Mouse (Mus musculus) kidney, embryonic 15.5 days (tissue): ENCODE results near the gene Gle1. TPM values are rescaled to one million over a fixed set of nuclear protein-coding genes. Genes with fewer than 3 reads are reported as not detected.

Experiments used
- ATAC-seq: fragments of 200-750 bp; cut with Nextera tagmentation; replicated peaks from 2 replicates; pipeline ENCODE4 v1.8.0; 2017; ENCODE audit warnings: moderate TSS enrichment; ENCODE audit not compliant: low FRiP score
- H3K27ac ChIP-seq: fragments of 300-500 bp; sonication (generic); 2 replicates; pipeline ENCODE4 v1.5.1; 2015; ENCODE audit warnings: mild to moderate bottlenecking, inconsistent platforms
- H3K27me3 ChIP-seq: fragments of 300-500 bp; sonication (generic); 2 replicates; pipeline ENCODE4 v1.6.1; 2015; ENCODE audit warnings: inconsistent platforms
- H3K36me3 ChIP-seq: fragments of 300-500 bp; sonication (generic); 2 replicates; pipeline ENCODE4 v1.6.1; 2015; ENCODE audit warnings: inconsistent platforms
- H3K4me1 ChIP-seq: fragments of 300-500 bp; sonication (generic); 2 replicates; pipeline ENCODE4 v1.6.1; 2015; ENCODE audit warnings: inconsistent platforms
- H3K4me2 ChIP-seq: fragments of 300-500 bp; sonication (generic); 2 replicates; pipeline ENCODE4 v1.6.1; 2015; ENCODE audit warnings: moderate library complexity, mild to moderate bottlenecking, inconsistent platforms
- H3K4me3 ChIP-seq: fragments of 300-500 bp; sonication (generic); replicated peaks from 2 replicates; pipeline ENCODE4 v1.5.1; 2015; ENCODE audit warnings: mild to moderate bottlenecking, inconsistent platforms
- H3K9ac ChIP-seq: fragments of 300-500 bp; sonication (generic); 2 replicates; pipeline ENCODE4 v1.6.1; 2015; ENCODE audit warnings: mild to moderate bottlenecking, inconsistent platforms
- H3K9me3 ChIP-seq: fragments of 300-500 bp; sonication (generic); replicated peaks from 2 replicates; pipeline ENCODE4 v1.6.1; 2016; ENCODE audit warnings: inconsistent platforms
- WGBS: fragments of 180-500 bp; shearing (Covaris S2); methylation state at CpG from one replicate; pipeline ENCODE4 v1.1.7; 2015; ENCODE audit warnings: mixed read lengths; 5-methylcytosine and 5-hydroxymethylcytosine counted together
- polyA plus RNA-seq: library from polyadenylated mRNA; unstranded; fragments of >200 nt; fragmentation: Nextera tagmentation; extraction: Ambion mirVana; gene quantifications from 2 replicates; pipeline ENCODE4 v1.2.1, GENCODE M21; 2015

The Gle1 gene
- polyA plus RNA-seq, 1 experiment from 2014 or later, result 65.5 TPM

DNA sequence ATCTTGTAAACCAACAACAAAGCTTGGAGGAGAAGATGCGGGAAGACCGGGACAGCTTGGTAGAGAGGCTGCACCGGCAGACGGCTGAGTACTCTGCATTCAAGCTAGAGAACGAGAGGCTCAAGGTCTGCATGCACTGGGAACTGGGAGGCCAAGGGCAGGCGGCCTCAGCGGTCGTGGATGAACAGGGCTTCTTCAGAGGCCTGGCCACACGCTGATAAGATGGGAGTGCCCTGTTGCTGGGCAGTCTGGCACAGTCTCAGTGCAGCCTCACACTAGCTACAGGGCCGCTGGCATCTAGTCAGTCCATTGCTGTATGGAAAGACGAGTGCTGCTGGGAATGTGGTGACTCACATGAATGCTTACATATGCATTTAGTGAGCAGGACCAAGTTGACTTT, 17.6 kb upstream of the Gle1 start:
- 87% methylated on average over 11 of the region's 11 CpGs for WGBS
- Histone ChIP-seq H3K36me3 (peaks cover 90% of the 10 kb centered on the region), H3K27me3 (no peaks in the 10 kb centered on the region), H3K4me1 (peaks cover 5% of the 10 kb centered on the region), H3K4me3 (no peak overlapping the region), H3K27ac (no peak overlapping the region), H3K4me2 (no peak overlapping the region), H3K9me3 (no peaks in the 10 kb centered on the region), H3K9ac (no peak overlapping the region)
- ATAC-seq, result 0 out of 2 replicates have a peak, but pooled peaks have one; percentile 18

- H3K27ac ChIP-seq, result no peak overlapping the region
Measured at GRCm38 (mm10) chr2:29922011-29922410, 13.2 kb upstream of the Gle1 start.

DNA sequence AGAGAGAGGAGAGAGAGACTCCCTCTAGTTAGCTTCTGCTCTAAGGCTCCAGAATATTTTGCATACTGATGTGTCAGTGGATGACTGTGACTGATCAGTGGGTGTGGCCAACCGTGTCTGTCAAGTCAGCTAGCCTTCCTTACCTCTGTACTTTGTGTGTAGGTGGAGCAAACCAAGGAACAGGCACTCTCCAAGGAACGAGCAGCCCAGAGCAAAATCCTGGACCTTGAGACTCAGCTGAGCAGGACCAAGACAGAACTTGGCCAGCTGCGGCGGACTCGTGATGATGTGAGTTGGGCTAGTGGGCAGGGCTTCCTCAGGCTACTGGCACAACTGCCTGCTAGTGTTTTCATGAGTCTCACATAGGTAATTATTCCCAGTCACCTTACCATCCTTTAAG, 8.7 kb upstream of the Gle1 start:
- Histone ChIP-seq H3K27ac (no peak overlapping the region), H3K27me3 (no peaks in the 10 kb centered on the region), H3K9me3 (no peaks in the 10 kb centered on the region), H3K9ac (no peak overlapping the region), H3K36me3 (peaks cover 100% of the 10 kb centered on the region), H3K4me3 (no peak overlapping the region), H3K4me1 (peaks cover 5% of the 10 kb centered on the region), H3K4me2 (no peak overlapping the region)
- 91% methylated on average over 5 of the region's 5 CpGs for WGBS
- ATAC-seq, result no peak

More at GRCm38 (mm10) chr2:29922011-29922410, 13.2 kb upstream of the Gle1 start:
- Histone ChIP-seq H3K4me3 (no peak overlapping the region), H3K9me3 (no peaks in the 10 kb centered on the region), H3K4me2 (no peak overlapping the region), H3K36me3 (peaks cover 92% of the 10 kb centered on the region), H3K27me3 (no peaks in the 10 kb centered on the region), H3K9ac (no peak overlapping the region), H3K4me1 (peaks cover 5% of the 10 kb centered on the region)
- WGBS, result 31% methylated on average over 11 of the region's 11 CpGs
- ATAC-seq, result no peak; the same call in 1 of the 2 replicates

DNA sequence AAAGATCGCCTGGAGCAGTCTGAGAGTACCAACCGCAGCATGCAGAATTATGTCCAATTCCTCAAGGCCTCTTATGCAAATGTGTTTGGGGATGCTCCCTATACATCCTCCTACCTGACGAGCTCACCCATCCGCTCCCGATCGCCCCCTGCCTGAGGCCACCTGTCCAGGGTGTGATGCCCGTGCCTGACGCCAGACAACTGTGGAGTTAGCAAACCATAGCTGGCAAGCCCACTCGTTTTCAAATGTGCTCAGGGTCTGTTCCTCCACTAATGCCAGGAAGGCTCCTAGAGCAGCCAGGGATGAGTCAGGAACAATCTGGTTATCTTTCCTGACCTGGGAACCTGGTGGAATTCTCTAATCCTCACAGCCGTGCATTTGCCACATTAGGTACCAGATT, 4.7 kb upstream of the Gle1 start:
- Histone ChIP-seq H3K4me2 (no peak overlapping the region), H3K27ac (no peak overlapping the region), H3K9me3 (no peaks in the 10 kb centered on the region), H3K36me3 (peaks cover 64% of the 10 kb centered on the region), H3K27me3 (no peaks in the 10 kb centered on the region), H3K4me3 (no peak overlapping the region), H3K4me1 (no peaks in the 10 kb centered on the region), H3K9ac (no peak overlapping the region)
- 88% methylated on average over 10 of the region's 10 CpGs for WGBS
- no peak for ATAC-seq

GRCm38 (mm10) chr2:29931194-29931593, 4.0 kb upstream of the Gle1 start:
- Histone ChIP-seq H3K9ac (no peak overlapping the region), H3K4me2 (no peak overlapping the region), H3K4me1 (peaks cover 6% of the 10 kb centered on the region), H3K36me3 (peaks cover 58% of the 10 kb centered on the region), H3K27me3 (no peaks in the 10 kb centered on the region), H3K9me3 (no peaks in the 10 kb centered on the region), H3K4me3 (no peak overlapping the region), H3K27ac (no peak overlapping the region)
- 91% methylated on average over 6 of the region's 6 CpGs for WGBS
- ATAC-seq, result no peak

DNA sequence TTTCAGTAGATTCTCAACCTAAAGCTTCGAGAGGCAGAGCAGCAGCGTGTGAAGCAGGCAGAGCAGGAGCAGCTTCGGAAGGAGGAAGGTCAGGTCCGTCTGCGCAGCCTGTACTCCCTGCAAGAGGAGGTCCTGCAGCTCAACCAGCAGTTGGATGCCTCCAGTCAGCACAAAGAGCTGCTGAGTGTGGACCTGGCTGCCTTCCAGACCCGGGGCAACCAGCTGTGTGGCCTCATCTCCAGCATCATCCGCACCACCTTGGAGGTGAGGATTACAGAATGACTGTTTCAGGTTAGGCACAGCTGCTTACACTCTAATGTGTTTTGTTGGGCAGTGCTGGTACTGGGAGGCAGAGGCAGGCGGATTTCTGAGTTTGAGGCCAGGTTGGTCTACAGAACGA, 4.8 kb downstream of the Gle1 start:
- 91% methylated on average over 9 of the region's 9 CpGs for WGBS
- Histone ChIP-seq H3K4me2 (no peak overlapping the region), H3K4me1 (peaks cover 8% of the 10 kb centered on the region), H3K36me3 (peaks cover 75% of the 10 kb centered on the region), H3K27me3 (no peaks in the 10 kb centered on the region), H3K4me3 (no peak overlapping the region), H3K9ac (no peak overlapping the region), H3K27ac (no peak overlapping the region), H3K9me3 (no peaks in the 10 kb centered on the region)
- ATAC-seq, result no peak

- no peak for ATAC-seq
- H3K4me2 ChIP-seq, result no peak overlapping the region
- 95% methylated on average over 7 of the region's 7 CpGs for WGBS
- H3K9ac ChIP-seq, result no peak overlapping the region
- H3K4me1 ChIP-seq, result peaks cover 7% of the 10 kb centered on the region
- H3K27ac ChIP-seq, result no peak overlapping the region
- peaks cover 83% of the 10 kb centered on the region for H3K36me3 ChIP-seq
- no peaks in the 10 kb centered on the region for H3K27me3 ChIP-seq
- H3K4me3 ChIP-seq, result no peak overlapping the region
- H3K9me3 ChIP-seq, result no peaks in the 10 kb centered on the region
Measured at GRCm38 (mm10) chr2:29940826-29941225, 5.6 kb downstream of the Gle1 start.

DNA sequence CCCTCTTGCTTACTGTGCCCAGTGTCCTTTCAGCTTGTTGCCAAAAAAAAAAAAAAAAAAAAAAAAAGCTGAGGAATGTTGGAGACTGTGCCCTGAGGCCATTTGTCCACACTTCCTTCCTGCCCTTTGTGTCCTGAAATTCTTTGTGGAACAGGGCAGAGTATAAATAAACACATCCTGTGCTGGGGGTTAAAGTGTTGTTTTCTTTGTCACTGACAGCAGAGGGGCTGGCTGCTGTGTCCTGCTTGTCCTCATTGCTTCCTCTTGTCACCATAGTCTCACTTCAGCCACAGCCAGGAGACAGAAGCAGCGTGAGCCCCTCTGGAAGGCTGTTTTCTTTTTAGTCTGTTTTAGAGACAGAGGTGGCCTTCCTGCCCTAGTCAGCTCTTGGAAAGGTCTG, 9.5 kb downstream of the Gle1 start:
- Histone ChIP-seq H3K4me3 (no peak overlapping the region), H3K27ac (peak overlapping the region; percentile 87), H3K27me3 (no peaks in the 10 kb centered on the region), H3K9ac (no peak overlapping the region), H3K9me3 (no peaks in the 10 kb centered on the region), H3K36me3 (peaks cover 97% of the 10 kb centered on the region), H3K4me2 (no peak overlapping the region), H3K4me1 (0 out of 2 replicates have a peak, but pooled peaks cover 3% of the 10 kb centered on the region)
- no peak; the same call in 1 of the 2 replicates for ATAC-seq
- 15% methylated on average over 1 of the region's 1 CpGs for WGBS

GRCm38 (mm10) chr2:29948896-29949295, 13.7 kb downstream of the Gle1 start:
- H3K27me3 ChIP-seq, result no peaks in the 10 kb centered on the region
- H3K36me3 ChIP-seq, result peaks cover 97% of the 10 kb centered on the region
- H3K4me3 ChIP-seq, result no peak overlapping the region
- 98% methylated on average over 5 of the region's 5 CpGs for WGBS
- H3K4me1 ChIP-seq, result 0 out of 2 replicates have a peak, but pooled peaks cover 3% of the 10 kb centered on the region
- H3K9ac ChIP-seq, result no peak overlapping the region
- H3K4me2 ChIP-seq, result no peak overlapping the region
- no peak for ATAC-seq
- no peaks in the 10 kb centered on the region for H3K9me3 ChIP-seq
- H3K27ac ChIP-seq, result no peak overlapping the region

- no peaks in the 10 kb centered on the region for H3K9me3 ChIP-seq
- no peak overlapping the region for H3K9ac ChIP-seq
- H3K27ac ChIP-seq, result no peak overlapping the region
- H3K4me3 ChIP-seq, result no peak overlapping the region
- H3K4me1 ChIP-seq, result peaks cover 15% of the 10 kb centered on the region
- no peak overlapping the region for H3K4me2 ChIP-seq
- H3K36me3 ChIP-seq, result peaks cover 40% of the 10 kb centered on the region
- no peaks in the 10 kb centered on the region for H3K27me3 ChIP-seq
- 96% methylated on average over 7 of the region's 7 CpGs for WGBS
- ATAC-seq, result no peak
Measured at GRCm38 (mm10) chr2:29961246-29961645, 26.0 kb downstream of the Gle1 start.

- Histone ChIP-seq H3K9ac (peak overlapping the region; percentile 99), H3K36me3 (peaks cover 22% of the 10 kb centered on the region), H3K4me2 (peak overlapping the region; percentile 67), H3K4me3 (peak overlapping the region; percentile 97), H3K27ac (peak overlapping the region; percentile 93), H3K4me1 (peaks cover 45% of the 10 kb centered on the region), H3K27me3 (no peaks in the 10 kb centered on the region), H3K9me3 (no peaks in the 10 kb centered on the region)
- 14% methylated on average over 10 of the region's 10 CpGs for WGBS
- ATAC-seq, result no peak
Measured at GRCm38 (mm10) chr2:29964354-29965249, 29.4 kb downstream of the Gle1 start.

DNA sequence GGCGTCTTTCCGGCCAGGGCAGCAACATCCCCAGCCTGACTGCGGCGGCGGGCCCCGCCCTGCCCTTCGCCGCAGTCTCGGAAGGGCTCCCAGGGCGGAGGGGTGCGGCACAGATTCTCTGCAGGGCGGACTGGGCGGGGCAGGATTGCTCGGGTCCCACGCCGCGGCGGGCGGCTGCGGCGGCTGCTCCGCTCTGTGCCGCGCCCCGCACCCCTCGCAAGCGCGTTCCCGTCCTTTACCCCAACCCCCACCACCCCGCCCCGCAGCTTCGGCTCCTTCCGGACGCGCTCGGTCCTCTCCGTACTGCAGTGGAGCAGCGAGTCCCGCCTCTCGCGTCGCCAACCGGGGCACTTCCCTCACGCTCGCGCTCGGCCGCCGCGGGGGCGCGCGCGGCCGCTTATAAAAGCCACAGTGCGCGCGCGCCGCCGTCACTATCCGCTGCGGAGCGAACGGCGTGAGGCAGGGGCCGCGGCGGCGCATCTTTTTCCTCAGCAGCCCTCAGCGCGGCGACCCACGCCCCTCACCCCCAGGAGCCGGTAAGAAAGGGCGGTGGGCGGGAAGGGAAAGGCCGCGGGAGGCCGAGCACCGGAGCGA, 30.1 kb downstream of the Gle1 start, which contains the start of gene Sptan1:
Sptan1 (plus strand) TSS at position 311 of the 594 bp plus-strand sequence.
- Histone ChIP-seq H3K4me2 (peak within 1 kb of the TSS; percentile 67), H3K27me3 (no peaks in the 10 kb centered on the region), H3K4me3 (peak within 1 kb of the TSS; percentile 97), H3K9ac (peak within 1 kb of the TSS; percentile 99), H3K27ac (peak within 1 kb of the TSS; percentile 93), H3K36me3 (peaks cover 22% of the 10 kb centered on the region), H3K4me1 (peaks cover 49% of the 10 kb centered on the region), H3K9me3 (no peaks in the 10 kb centered on the region)
- ATAC-seq, result peak; percentile 99
- WGBS, result under 1% methylated on average over 79 of the region's 82 CpGs
